Mouse (Mus musculus) cerebellum, adult 2 months (tissue): ENCODE measurements around the gene Acy3.

Experiments
- CTCF ChIP-seq: fragments of 200-500 bp; IDR thresholded peaks from 2 replicates; pipeline ENCODE4 v1.5.1; 2011; ENCODE audit warnings: low read depth, mild to moderate bottlenecking, control low read depth, low read length, moderate library complexity, borderline replicate concordance; ENCODE audit not compliant: insufficient read depth
- POLR2A ChIP-seq: fragments of 200-500 bp; IDR thresholded peaks from 2 replicates; pipeline ENCODE4 v1.6.1; 2011; ENCODE audit warnings: low read length, control low read depth, borderline replicate concordance; ENCODE audit not compliant: insufficient read depth

- TF ChIP-seq CTCF (no peak), POLR2A (no peak)
Observed at GRCm38 (mm10) chr19:3990804-3991203, 4.4 kb downstream of the Acy3 start.
